Mouse (Mus musculus) left cerebral cortex, postnatal 10 days (tissue): ENCODE data around the gene Nudt14. TPM values are rescaled to one million over a fixed set of nuclear protein-coding genes. Genes with fewer than 3 reads are reported as not detected.

Experiments used
- DNase-seq, 2 experiments: peaks; one replicate each; pipeline ENCODE4 v3.0.0; 2021 to 2022; ENCODE audit warnings: low spot score in 2 of 2, mixed read lengths in 1 of 2; ENCODE audit errors: extremely low spot score in 1 of 2
- intact Hi-C: fragments of 180-260 bp; cut with DNase I; formaldehyde crosslinking; loops from one replicate; pipeline ENCODE4 v1.15.1; 2025
- total RNA-seq, 2 experiments: library from RNA; stranded (reverse); gene quantifications; 2 replicates each; pipeline ENCODE4 v1.2.3; 2021

Gene Nudt14
- total RNA-seq = 10 to 100 TPM; 11.8 to 13.2 TPM

GRCm38 (mm10) chr12:112941776-112942713 is at the start of gene Nudt14:
TSS of gene Nudt14 (minus strand) at chr12:112942124.
- intact Hi-C loops = no loop called here
- peak in 1 of 2 experiments; percentile 87 for DNase-seq

DNA sequence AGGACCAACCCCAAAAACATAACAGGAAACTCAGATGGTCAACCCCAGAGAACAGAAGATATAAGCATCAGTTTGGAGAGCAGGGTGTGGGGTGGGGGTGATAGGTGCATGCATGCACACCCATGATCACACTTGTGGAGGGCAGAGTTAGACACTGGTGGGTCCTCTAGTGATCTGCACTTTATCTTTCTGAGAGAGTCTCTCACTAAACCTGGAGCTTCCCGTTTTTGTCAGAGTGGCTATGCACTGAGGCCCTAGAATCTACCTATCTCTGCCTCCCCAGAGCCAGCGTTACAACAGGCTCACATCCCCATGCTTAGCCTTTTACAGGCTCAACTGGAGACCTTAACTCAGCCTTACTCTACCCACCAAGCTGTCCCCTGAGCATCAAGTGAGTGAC is 49.5 kb upstream of the Nudt14 start:
- DNase-seq = no peak
- intact Hi-C loops = no loop called here

- intact Hi-C loops = no loop called here
Observed at GRCm38 (mm10) chr12:112990706-112991405, 48.9 kb upstream of the Nudt14 start.

DNA sequence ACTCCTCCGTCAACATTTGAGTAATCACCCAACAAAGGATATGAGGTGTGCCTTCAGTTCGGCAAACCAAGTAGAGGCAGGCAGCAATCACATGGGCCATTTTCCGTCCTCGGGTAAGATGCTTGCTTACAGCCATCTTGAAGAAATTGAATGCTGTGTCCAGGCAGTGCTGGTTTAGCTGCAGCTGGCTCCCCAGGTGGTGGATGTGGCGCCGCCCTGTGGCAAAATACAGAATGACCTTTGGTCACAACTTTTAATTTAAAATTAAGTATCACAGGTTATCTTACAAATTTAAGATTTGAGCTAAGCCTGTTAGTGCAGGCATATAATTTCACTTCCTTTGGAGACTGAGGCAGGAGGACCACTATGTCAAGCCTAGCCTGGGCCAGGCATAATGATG is 46.0 kb upstream of the Nudt14 start:
- peak in 1 of 2 experiments; percentile 45 for DNase-seq
- intact Hi-C loops = no loop called here

More at GRCm38 (mm10) chr12:112990706-112991405, 48.9 kb upstream of the Nudt14 start:
- DNase-seq = no peak

DNA sequence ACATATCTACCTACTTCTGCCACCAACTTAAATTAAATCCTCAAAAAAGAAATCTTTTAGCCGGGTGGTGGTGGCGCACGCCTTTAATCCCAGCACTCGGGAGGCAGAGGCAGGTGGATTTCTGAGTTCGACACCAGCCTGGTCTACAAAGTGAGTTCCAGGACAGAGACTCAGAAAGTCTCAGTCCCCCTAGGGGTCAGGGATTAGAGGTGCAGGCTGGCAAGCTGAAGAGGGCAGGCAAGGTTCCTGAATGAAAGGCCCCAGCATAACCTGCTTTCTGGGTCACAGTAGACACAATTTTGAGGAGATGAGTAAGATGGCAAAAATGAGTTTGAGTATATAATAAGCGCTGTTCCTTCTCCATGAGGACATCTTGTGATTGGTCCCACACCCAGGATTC is 43.4 kb upstream of the Nudt14 start:
- DNase-seq = no peak
- intact Hi-C loops = no loop called here

- DNase-seq = no peak
- intact Hi-C loops = no loop called here
Observed at GRCm38 (mm10) chr12:112982031-112982430, 40.1 kb upstream of the Nudt14 start.

- intact Hi-C loops = no loop called here
- no peak for DNase-seq
Observed at GRCm38 (mm10) chr12:112977156-112977555, 35.2 kb upstream of the Nudt14 start.

DNA sequence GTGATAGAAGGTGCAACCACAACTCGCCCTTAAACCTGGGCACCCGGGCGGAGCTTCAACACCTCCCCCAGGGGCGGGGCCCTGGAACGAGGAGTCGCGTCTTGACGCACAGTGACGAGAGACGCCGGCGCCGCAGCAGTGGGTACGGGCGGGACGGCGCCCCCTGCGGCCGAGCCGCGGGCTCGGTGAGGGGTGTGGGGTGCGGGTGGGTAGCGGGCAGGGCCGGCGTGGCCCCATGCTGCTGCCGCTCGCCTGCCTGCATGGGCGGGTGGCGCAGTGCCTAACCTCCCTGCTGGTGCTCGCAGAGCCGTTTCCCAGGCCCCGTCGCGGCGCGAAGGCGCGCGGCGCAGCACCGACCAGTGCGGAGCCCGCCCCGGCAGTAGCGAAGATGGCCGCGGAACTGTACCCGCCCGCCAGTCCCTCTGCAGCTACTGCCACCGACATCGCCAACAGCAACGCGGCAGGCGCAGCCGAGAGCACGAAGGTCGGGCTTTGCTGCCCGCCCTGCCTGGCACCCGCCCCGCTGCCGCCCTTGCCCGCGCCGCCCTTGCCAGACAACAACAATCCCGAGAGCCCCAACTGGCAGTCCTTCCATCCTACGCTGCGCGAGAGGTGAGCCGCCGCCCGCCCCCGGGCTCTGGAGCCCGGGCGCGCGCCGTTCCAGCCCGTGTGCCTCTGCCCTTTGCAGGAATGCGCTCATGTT is 34.6 kb upstream of the Nudt14 start, which contains the start of gene Btbd6:
TSS of gene Btbd6 (plus strand) at position 112 of the 703 bp plus-strand sequence.
- intact Hi-C loops = no loop called here
- DNase-seq = peak; percentile 88 to 95

DNA sequence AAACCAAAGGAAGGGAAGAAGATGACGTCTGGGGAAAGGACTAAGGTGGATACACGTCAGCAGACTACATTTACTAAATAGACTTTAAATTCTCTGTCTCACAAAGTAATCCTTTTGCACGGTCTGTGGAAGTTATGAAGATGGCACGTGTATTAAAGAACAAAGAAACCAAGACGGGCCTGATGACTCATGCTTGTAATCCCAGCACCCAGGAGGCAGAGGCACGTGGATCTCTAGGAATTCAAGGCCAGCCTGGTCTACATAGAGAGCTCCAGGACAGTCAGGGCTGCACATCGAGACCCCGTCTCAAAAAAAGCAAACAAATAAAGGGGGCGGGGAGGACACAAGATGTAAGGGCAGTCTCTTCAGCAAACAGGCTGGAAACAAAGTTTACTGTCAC is 32.8 kb upstream of the Nudt14 start:
- intact Hi-C loops = no loop called here
- no peak for DNase-seq

GRCm38 (mm10) chr12:112969616-112970015 is 27.7 kb upstream of the Nudt14 start:
- intact Hi-C loops = no loop called here
- DNase-seq = no peak

DNA sequence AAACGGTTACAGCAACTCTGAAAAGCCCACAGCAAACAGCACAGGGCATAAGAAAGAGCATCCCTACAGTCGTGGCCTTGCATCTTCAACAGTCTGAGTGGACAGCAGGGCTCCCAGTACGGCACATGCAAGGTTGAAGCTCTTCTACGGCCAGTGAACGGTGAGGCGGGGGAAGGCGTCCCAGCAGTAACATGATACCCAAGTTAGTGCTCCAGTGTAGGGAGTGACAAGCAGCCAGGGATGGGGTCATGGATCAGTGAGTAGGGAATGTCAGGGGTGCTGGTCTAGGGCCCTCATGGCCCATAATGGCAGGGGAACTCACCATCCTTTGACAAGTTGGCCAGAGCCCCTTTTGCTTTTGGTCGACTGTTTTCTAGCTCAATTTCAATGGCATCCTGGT is 27.0 kb upstream of the Nudt14 start:
- no peak for DNase-seq
- intact Hi-C loops = no loop called here

DNA sequence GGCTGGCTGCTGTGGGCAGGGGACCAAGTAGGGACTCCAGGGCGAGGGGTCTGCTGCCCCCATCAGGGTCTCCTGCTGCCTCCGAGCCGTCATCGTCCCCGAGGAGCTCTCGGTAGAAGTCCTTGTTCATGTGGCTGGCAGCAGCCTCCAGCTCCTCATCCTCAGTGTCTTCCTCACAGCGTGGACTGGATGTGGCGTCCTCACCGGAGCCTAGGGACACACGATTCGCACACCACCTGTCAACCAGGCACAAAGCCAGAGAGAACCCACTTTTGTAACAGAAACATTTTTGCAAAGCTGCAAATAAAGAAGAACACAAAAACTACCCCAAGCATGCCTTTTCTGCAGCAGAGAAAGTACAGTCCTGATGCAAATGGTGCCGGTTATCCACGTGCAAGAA is 23.9 kb upstream of the Nudt14 start:
- intact Hi-C loops = no loop called here

GRCm38 (mm10) chr12:112961872-112962271 is 19.9 kb upstream of the Nudt14 start:
- no peak for DNase-seq
- intact Hi-C loops = no loop called here

More for the DNA sequence above, 23.9 kb upstream of the Nudt14 start:
- no peak for DNase-seq

DNA sequence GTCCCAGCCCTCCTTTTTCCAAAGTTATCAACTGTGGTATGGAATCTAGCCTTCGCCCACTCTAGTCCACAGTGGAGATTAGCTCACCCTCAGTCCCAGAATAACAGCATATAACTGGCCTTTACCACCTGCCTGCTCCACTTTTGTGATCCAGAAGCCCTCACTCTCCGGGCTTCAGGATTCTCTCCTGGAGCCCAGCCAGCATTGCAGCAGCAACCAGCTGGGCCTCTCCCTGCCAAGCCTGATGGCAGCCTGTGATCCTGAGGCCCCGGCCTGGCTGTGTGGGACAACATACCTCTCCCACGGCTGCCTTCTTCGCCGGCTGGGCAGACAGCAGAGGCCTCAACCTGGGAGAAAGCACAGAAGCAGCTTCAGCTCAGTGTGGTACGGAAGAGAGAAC is 19.5 kb upstream of the Nudt14 start:
- intact Hi-C loops = no loop called here
- peak in 1 of 2 experiments; percentile 72 for DNase-seq

DNA sequence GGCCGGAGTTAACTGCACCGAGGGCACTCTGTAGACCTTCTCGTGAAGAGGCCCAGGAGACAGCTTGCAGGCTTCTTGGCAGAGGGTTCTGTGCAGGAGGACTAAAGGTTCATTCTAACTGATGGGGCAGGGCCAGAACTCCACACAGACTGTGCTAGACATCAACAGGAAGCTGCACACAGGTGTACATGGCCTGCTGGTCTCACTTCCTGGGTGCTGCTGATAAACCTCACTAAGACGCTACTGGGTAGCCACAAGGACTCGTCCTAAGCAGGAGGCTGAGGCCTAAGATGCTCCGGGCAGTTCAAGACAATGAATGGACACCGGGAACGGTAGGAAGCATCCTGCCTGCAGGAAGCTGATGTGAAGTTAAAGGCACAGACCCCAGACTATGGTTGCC is 17.5 kb upstream of the Nudt14 start:
- intact Hi-C loops = no loop called here
- no peak for DNase-seq

DNA sequence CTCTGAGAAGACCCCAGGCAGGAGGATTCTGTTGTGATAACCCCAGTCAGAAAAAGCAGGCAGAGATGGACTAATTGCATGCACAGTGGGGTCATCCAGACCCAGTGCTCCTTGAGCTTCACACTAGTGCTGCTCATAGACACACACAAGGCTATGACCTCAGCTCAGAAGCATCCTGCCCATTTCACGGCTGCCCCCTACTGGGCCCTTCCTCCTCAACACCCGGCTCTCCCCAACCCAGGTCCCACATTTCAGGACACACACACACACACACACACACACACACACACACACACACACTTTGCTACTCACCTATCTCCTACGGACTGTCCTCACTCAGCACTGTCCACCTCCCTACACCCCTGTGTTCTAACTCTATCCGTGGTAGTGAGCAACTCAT is 16.4 kb upstream of the Nudt14 start:
- DNase-seq = peak in 1 of 2 experiments; percentile 78
- intact Hi-C loops = no loop called here

DNA sequence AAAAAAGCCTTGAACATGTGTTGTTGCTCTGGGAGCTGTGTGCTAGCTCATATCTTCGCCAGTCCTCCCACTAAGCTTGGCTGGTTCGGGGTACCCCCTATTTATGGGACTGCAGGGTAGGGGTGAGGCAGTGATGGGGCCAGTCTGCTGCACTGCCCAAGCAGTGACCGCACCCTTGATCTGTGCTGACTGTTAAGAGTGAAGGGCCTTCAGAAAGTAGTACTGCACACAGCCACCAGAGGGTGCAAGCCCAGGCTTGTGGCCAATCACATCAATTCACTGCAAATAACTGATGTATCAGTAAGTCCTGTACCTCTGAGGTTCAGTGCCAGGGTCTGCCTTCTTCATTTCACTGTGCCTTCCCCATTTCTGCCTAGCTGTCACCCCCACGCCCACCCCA is 13.9 kb upstream of the Nudt14 start:
- DNase-seq = peak; percentile 67 to 80
- intact Hi-C loops = no loop called here

GRCm38 (mm10) chr12:112952926-112953565 is 11.1 kb upstream of the Nudt14 start:
- intact Hi-C loops = no loop called here
- DNase-seq = no peak

- intact Hi-C loops = no loop called here
- peak in 1 of 2 experiments; percentile 70 for DNase-seq
Observed at GRCm38 (mm10) chr12:112952433-112952832, 10.5 kb upstream of the Nudt14 start.
